Mouse (Mus musculus): ENCODE data around the gene Ftsj3.

DNA sequence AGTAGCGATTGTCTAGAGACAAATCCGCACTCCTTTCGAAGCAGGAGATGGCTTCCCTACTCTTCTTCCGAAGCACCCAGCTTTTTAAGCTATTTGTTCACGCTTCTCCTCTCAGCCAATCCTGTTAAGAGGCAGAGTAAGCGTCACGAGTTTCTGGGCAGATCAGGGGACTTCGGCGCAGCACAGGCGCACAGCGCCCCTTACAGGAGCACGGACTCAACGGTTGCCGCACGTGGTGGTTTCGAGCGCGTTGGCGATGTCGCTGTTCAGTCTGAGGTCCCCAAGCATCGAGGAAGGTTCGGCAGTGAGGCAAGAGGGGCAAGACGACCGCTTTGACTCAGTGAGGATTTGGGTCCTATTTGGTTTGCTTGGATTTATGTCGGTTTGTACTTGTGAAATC, 20.6 kb upstream of the Ftsj3 start, which contains the start of gene Tcam1:
- TF ChIP-seq CTCF (conservative IDR thresholded peaks at IDR 0.05; ENCODE audit: insufficient read depth, insufficient read length, low read depth, low read length): peak; percentile 98
- TF ChIP-seq POLR2A (IDR thresholded peaks at IDR 0.05; ENCODE audit: low read depth, low read length): no peak
